In the genomic region with DNA sequence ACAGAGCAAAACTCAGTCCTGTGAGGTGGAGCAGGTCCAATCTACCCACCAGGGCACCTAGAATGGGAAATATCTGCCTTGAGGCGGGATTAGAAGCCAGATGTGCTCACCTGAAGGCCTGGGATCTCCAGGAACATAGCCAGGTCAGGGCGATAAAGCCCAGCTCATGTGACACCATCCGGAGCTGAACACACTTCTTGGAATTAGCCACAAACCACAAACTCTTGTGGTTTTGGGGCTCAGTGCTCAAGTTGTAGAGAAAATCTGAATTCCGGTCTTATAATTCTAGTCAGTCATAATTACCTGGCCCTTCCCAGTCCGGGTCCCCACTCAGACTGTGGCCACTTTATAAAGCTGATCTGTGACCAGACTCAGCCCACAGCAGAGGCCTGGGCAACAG, we compare ENCODE assay signal across 35 mouse cellular contexts. TPM values are rescaled to one million over a fixed set of nuclear protein-coding genes. Genes with fewer than 3 reads are reported as not detected.
DNase-seq lines count a peak whose midpoint lies in the region; ATAC-seq and TF ChIP-seq lines count a peak whose summit lies in the region.
"Had no signal": no experiment of that assay in that cellular context is flagged by ENCODE, and none has a peak within 500 bp of the region (broad histone marks: within the 10 kb centered on the region; RNA-seq: fewer than 3 reads in every experiment).

A gene (plus strand): TSS at position 370 of the 400 bp plus-strand sequence.

- ATAC-seq in G1E (ENCODE audit: extremely low read depth, insufficient number of reproducible peaks, low FRiP score, poor library complexity, severe bottlenecking), result peak; percentile 28; the same call in 1 of the 2 replicates
- peak; percentile 51 to 64 for ATAC-seq in hematopoietic stem cell, adult 5-6 weeks (replicated peaks in 1 of 2; ENCODE audit: insufficient read depth in 1 of 2, low FRiP score in 2 of 2, low TSS enrichment in 1 of 2, low read depth in 1 of 2, poor library complexity in 2 of 2, severe bottlenecking in 2 of 2)
- ATAC-seq in CD4-positive, CD25-positive, alpha-beta regulatory T cell, adult 4 months, result no peak
- no peak for ATAC-seq in intestine, embryonic 15.5 days
- ATAC-seq: forebrain, embryonic 13.5 days; forebrain, postnatal 0 days; Patski had no signal

- peak; percentile 51 for DNase-seq in 3T3-L1 (ENCODE audit: low read depth, low spot score)
- no peak for DNase-seq in G1E (ENCODE audit: low spot score)
- DNase-seq in layer of hippocampus, adult 8-10 months (ENCODE audit: low spot score in 2 of 2), result no peak
- no peak for DNase-seq in right cerebral cortex, postnatal 36 days (ENCODE audit: low spot score in 2 of 2)
- DNase-seq: adrenal gland, postnatal 10 days; adrenal gland, postnatal 36 days; B cell, adult 2 months; cerebellum, adult 11 months; cerebellum, adult 2 months; cerebellum, adult 9-11 months; cerebellum, postnatal 25 days; embryo, embryonic 11 days; forebrain, postnatal 0 days; gastrocnemius, adult 2 months; gastrocnemius, postnatal 14 days; heart, adult 18-20 months; heart, postnatal 10 days; heart, postnatal 36 days; kidney, adult 11 months had no signal

- TF ChIP-seq CTCF in G1E (IDR thresholded peaks at IDR 0.05; ENCODE audit: low read depth, low read length), result no peak

- 81% methylated on average over 5 of the region's 5 CpGs for WGBS in intestine, embryonic 15.5 days

- H3K27ac ChIP-seq in intestine, embryonic 15.5 days, result no peak within 1 kb of the TSS
- H3K27ac ChIP-seq: embryonic facial prominence, embryonic 10.5 days; embryonic facial prominence, embryonic 13.5 days; forebrain, embryonic 10.5 days; forebrain, embryonic 13.5 days; gastrocnemius, adult 2 months; heart, embryonic 15.5 days; hindbrain, embryonic 12.5 days; hindbrain, embryonic 15.5 days had no signal

- H3K36me3 ChIP-seq in G1E (replicated peaks), result no peaks in the 10 kb centered on the region
- H3K36me3 ChIP-seq in intestine, embryonic 15.5 days, result no peaks in the 10 kb centered on the region
- H3K36me3 ChIP-seq: embryonic facial prominence, embryonic 10.5 days; embryonic facial prominence, embryonic 13.5 days; forebrain, embryonic 10.5 days; heart, embryonic 12.5 days; heart, embryonic 15.5 days; hindbrain, embryonic 12.5 days; hindbrain, embryonic 15.5 days had no signal

- H3K4me1 ChIP-seq in G1E (ENCODE audit: insufficient read depth, low read depth, low read length), result peaks cover 21% of the 10 kb centered on the region
- no peaks in the 10 kb centered on the region for H3K4me1 ChIP-seq in intestine, embryonic 15.5 days (replicated peaks)
- H3K4me1 ChIP-seq: embryonic facial prominence, embryonic 10.5 days; embryonic facial prominence, embryonic 13.5 days; forebrain, embryonic 10.5 days; forebrain, embryonic 13.5 days; heart, embryonic 12.5 days; heart, embryonic 15.5 days; hindbrain, embryonic 12.5 days; hindbrain, embryonic 15.5 days had no signal

- no peak within 1 kb of the TSS for H3K9ac ChIP-seq in intestine, embryonic 15.5 days
- H3K9ac ChIP-seq: embryonic facial prominence, embryonic 13.5 days; forebrain, embryonic 13.5 days; forebrain, postnatal 0 days; heart, embryonic 12.5 days; heart, embryonic 15.5 days; hindbrain, embryonic 12.5 days; hindbrain, embryonic 15.5 days had no signal

- H3K4me3 ChIP-seq in G1E (ENCODE audit: low read depth, low read length), result no peak within 1 kb of the TSS
- H3K4me3 ChIP-seq in intestine, embryonic 15.5 days (replicated peaks), result no peak within 1 kb of the TSS
- H3K4me3 ChIP-seq: embryonic facial prominence, embryonic 10.5 days; embryonic facial prominence, embryonic 13.5 days; forebrain, embryonic 10.5 days; forebrain, embryonic 13.5 days; gastrocnemius, adult 2 months; heart, embryonic 12.5 days; heart, embryonic 15.5 days; hindbrain, embryonic 12.5 days; hindbrain, embryonic 15.5 days had no signal

- no peak within 1 kb of the TSS for H3K4me2 ChIP-seq in intestine, embryonic 15.5 days (replicated peaks)
- H3K4me2 ChIP-seq: embryonic facial prominence, embryonic 13.5 days; forebrain, embryonic 13.5 days; heart, embryonic 12.5 days; heart, embryonic 15.5 days; hindbrain, embryonic 12.5 days; hindbrain, embryonic 15.5 days had no signal

- no peaks in the 10 kb centered on the region for H3K9me3 ChIP-seq in G1E (replicated peaks)
- no peaks in the 10 kb centered on the region for H3K9me3 ChIP-seq in intestine, embryonic 15.5 days
- H3K9me3 ChIP-seq: embryonic facial prominence, embryonic 10.5 days; embryonic facial prominence, embryonic 13.5 days; forebrain, embryonic 10.5 days; forebrain, embryonic 13.5 days; heart, embryonic 12.5 days; heart, embryonic 15.5 days; hindbrain, embryonic 12.5 days; hindbrain, embryonic 15.5 days had no signal

- peaks cover 17% of the 10 kb centered on the region for H3K27me3 ChIP-seq in G1E (ENCODE audit: insufficient read depth, low read length)
- H3K27me3 ChIP-seq in intestine, embryonic 15.5 days (replicated peaks), result no peaks in the 10 kb centered on the region
- H3K27me3 ChIP-seq: embryonic facial prominence, embryonic 13.5 days; forebrain, embryonic 13.5 days; hindbrain, embryonic 12.5 days; hindbrain, embryonic 15.5 days; Patski had no signal

RNA-seq across cellular contexts. Expression of the gene that starts here (rescaled TPM):
- total RNA-seq in G1E (2014; fragmentation: Nextera tagmentation), result not detected in 2 replicates
- not detected in 2 replicates for total RNA-seq in G1E (2017)
- not detected in 2 replicates for polyA plus RNA-seq in G1E (2012)
- not detected in 2 replicates for total RNA-seq in hematopoietic stem cell, adult 5-6 weeks (2017)
- not detected for polyA plus RNA-seq in CD4-positive, CD25-positive, alpha-beta regulatory T cell, adult 4 months (2017; shearing (Covaris generic))
- not detected for total RNA-seq in layer of hippocampus, adult 8-10 months (2022)
- polyA plus RNA-seq in intestine, embryonic 15.5 days (2015; fragmentation: Nextera tagmentation; extraction: Ambion mirVana), result not detected in 2 replicates
- total RNA-seq: adrenal gland, adult 18-20 months; adrenal gland, postnatal 10 days; adrenal gland, postnatal 36 days; ES-E14; forebrain, postnatal 0 days; gastrocnemius, adult 2 months; gastrocnemius, postnatal 14 days; gastrocnemius, postnatal 4 days; heart, adult 18-20 months; heart, postnatal 10 days; heart, postnatal 36 days had no signal
- polyA plus RNA-seq: embryonic facial prominence, embryonic 13.5 days; forebrain, embryonic 10.5 days; forebrain, embryonic 13.5 days; forebrain, postnatal 0 days; heart, embryonic 12.5 days; heart, embryonic 15.5 days; hindbrain, embryonic 12.5 days; hindbrain, embryonic 15.5 days; intestine, embryonic 14.5 days; Patski had no signal

Comparison
In these comparisons a context has a peak if more than half of its experiments do, and no peak if none do; other contexts are left out.
1. Peak in ATAC-seq in G1E; RNA of the gene not detected or under 1 TPM.
2. Peak in ATAC-seq in hematopoietic stem cell, adult 5-6 weeks; RNA of the gene not detected or under 1 TPM.